Mouse (Mus musculus): ENCODE measurements around the gene Hoxd8.
A peak's percentile ranks its signal among the peaks of the same experiment; 100 is the strongest.

The Hoxd8 gene

GRCm38 (mm10) chr2:74704393-74704998 lies at the start of gene Hoxd8:
Gene Hoxd8, plus strand, starts transcription at chr2:74704615.
- DNase-seq: no peak

GRCm38 (mm10) chr2:74654743-74655419 lies 49.5 kb upstream of the Hoxd8 start:
- DNase-seq: no peak

GRCm38 (mm10) chr2:74655420-74655781 lies 49.0 kb upstream of the Hoxd8 start:
- peak; percentile 32 for DNase-seq

GRCm38 (mm10) chr2:74655821-74656631 lies 48.4 kb upstream of the Hoxd8 start:
- DNase-seq: no peak

- no peak for DNase-seq
Observed at GRCm38 (mm10) chr2:74656632-74657021, 47.8 kb upstream of the Hoxd8 start.

- DNase-seq: no peak
Observed at GRCm38 (mm10) chr2:74657251-74658023, 47.0 kb upstream of the Hoxd8 start.

GRCm38 (mm10) chr2:74658024-74658666 lies 46.3 kb upstream of the Hoxd8 start:
- DNase-seq: no peak

- DNase-seq: no peak
Observed at GRCm38 (mm10) chr2:74658667-74659371, 45.6 kb upstream of the Hoxd8 start.

- no peak for DNase-seq
Observed at GRCm38 (mm10) chr2:74659507-74660005, 44.9 kb upstream of the Hoxd8 start, which contains the start of gene Evx2. Gene Evx2, minus strand, starts transcription at chr2:74659557.

GRCm38 (mm10) chr2:74660421-74661375 lies 43.7 kb upstream of the Hoxd8 start:
- no peak for DNase-seq

- DNase-seq: peak; percentile 53
Observed at GRCm38 (mm10) chr2:74661685-74662084, 42.7 kb upstream of the Hoxd8 start.

GRCm38 (mm10) chr2:74663291-74663925 lies 41.0 kb upstream of the Hoxd8 start:
- DNase-seq: peak; percentile 71

GRCm38 (mm10) chr2:74666411-74666810 lies 38.0 kb upstream of the Hoxd8 start:
- no peak for DNase-seq

- DNase-seq: no peak
Observed at GRCm38 (mm10) chr2:74667191-74667841, 37.1 kb upstream of the Hoxd8 start.

GRCm38 (mm10) chr2:74667842-74668357 lies 36.5 kb upstream of the Hoxd8 start, which contains the start of gene Hoxd13:
Gene Hoxd13, plus strand, starts transcription at chr2:74668310.
- no peak for DNase-seq

- DNase-seq: no peak
Observed at GRCm38 (mm10) chr2:74668370-74669229, 35.8 kb upstream of the Hoxd8 start.

- DNase-seq: no peak
Observed at GRCm38 (mm10) chr2:74669230-74669578, 35.2 kb upstream of the Hoxd8 start.

- no peak for DNase-seq
Observed at GRCm38 (mm10) chr2:74669650-74670235, 34.7 kb upstream of the Hoxd8 start.

All from right cerebral cortex, postnatal 14 days (tissue).